Mouse (Mus musculus) ES-E14 (cell line): ENCODE data around the gene Tmsb4x.

Experiments used
- CHD2 ChIP-seq: IDR thresholded peaks from 2 replicates; pipeline ENCODE4 v1.6.1; 2014; ENCODE audit warnings: mild to moderate bottlenecking, low read depth, low read length, inconsistent platforms
- MAFK ChIP-seq: IDR thresholded peaks from 2 replicates; pipeline ENCODE4 v1.6.1; 2014; ENCODE audit warnings: mild to moderate bottlenecking, low read depth, low read length, inconsistent platforms; ENCODE audit not compliant: insufficient read depth
- ZC3H11A ChIP-seq: IDR thresholded peaks from 2 replicates; pipeline ENCODE4 v1.6.1; 2012; ENCODE audit warnings: low read depth, mild to moderate bottlenecking, inconsistent platforms, low read length, borderline replicate concordance
- ZNF384 ChIP-seq: IDR thresholded peaks from 2 replicates; pipeline ENCODE4 v1.6.1; 2012; ENCODE audit warnings: low read depth, low read length, inconsistent platforms

DNA sequence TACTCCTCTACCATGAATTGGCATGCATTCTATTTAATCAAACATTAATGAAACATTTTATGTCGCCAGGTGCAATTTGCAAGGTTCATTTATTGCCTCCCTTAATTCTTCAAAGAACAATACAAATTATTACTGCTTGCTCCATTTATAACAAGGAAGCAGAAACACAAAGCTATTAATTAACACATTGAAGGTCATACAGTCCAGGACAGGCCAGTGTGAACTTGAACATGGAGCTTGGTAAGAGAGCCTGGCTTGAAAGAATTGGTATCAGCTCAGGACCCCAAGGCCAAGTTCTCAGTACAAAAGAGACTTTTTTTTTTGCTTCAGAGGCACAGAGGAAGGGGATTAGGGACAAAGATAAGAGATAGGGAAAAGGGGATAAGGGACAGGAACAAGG, 43.1 kb downstream of the Tmsb4x start:
- no peak for TF ChIP-seq MAFK
- no peak for TF ChIP-seq CHD2
- no peak for TF ChIP-seq ZNF384
- no peak for TF ChIP-seq ZC3H11A
